Mouse (Mus musculus): ENCODE data around the gene Bcl2l13.

Gene Bcl2l13

DNA sequence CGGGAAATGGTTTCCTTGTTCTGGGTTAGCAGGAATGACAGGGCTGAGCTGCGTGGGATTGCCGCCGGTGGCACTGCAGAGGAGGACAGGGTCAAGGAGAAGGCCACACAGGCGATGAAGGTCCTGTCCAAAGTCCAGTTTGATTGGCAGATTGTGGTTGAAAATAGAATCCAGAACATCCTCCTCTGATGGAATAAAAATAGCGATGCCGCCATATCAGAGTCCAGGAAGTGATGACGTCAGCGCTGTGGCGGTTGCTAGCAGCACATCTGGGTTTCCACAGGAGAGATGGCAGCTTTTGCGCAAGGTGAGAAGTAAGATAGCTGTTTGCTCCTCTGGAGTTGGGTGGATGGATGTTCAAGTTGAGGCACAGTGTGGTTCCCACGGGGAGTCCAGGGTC lies 96.6 kb downstream of the Bcl2l13 start:
- no peak for DNase-seq

DNA sequence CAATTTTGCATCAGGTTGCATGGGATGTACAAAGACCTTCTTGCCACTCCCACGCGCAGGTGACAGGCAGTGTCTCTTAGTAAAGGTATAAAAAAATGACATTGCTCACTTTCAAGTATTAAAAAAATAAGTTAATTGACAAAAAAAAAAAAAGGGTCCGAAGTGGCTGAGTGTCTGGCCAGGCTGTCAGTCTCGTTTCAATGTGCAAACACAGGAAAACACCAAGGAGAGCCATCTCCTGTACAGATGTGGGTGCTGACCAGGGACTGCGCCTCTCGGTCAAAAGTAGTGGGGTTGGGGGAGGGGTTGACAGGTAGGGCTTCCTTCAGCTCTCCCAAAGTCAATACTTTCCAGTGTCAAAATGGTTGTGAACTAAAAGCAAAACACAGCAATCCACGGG lies 97.7 kb downstream of the Bcl2l13 start:
- no peak for DNase-seq

DNA sequence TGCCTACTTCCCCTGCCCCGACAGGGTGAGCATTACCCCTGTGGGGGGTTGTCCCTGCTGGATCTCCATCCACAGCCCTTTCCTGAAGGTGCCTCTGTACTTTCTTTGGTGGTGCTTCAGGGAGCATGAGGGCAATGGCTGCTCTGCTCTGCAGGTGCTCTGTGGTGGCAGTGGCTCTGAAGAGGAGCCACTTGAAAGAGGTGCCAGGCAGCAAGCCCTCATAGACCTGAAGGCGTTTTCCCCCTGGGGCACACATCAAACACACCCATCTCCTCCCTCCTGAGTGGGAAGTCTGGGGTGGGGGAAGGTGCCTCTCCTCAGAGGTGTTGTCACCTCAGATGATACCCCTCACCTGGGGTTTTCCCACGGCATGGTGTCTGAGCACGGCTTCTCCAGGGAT lies 98.2 kb downstream of the Bcl2l13 start:
- DNase-seq: no peak

DNA sequence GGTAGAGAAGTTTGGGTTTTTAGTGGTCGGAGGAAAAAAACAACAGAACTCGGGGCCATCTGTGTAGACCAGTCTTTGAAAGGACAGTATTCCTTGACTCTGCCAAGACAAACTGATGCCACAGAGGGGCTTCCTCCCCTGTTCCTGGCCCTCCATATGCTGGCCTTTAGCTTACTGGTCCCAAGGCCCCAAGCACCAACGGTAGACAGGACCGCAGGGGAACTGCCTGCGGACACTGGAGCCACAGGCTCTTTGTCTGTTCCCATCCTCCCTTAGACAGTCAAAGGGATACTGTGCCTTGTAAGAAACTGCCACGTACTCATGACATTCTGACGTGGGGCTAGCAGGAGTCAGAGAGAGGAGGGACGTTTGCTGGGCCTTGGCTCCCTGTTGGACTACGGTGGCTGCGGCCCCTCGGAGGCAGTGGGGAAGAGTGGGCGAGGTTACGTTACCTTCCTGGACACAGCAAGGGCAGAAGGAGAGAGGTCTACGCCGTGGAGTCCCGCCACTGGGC lies 101.1 kb downstream of the Bcl2l13 start:
- no peak for DNase-seq

DNA sequence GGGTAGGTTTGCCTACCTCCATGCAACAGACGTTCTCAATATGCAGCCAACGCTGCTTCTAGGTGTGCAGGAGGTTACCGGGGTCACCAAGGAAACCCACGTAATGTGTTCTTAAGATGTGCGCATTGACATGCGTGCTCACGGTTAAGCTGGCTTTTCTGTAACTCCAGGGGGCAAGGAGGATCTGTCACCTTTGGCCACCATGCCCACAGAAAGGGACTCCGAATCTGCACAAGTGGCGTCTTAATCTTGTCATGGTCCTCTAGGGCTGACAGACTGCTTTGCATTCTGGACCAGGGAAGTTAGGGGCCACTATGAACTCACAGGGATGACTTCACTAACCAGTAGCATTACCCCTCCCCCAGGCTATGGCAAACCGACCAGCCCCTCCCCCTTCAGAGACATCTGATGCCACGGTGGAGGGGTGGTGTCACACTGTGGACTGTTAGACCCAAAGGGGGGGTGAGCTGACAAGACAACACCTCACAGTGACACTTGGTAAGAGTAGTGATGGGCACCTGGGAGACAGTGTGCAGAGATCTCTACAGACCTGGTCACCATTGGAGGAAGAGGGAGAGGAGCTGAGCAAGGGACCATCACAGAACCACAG lies 102.1 kb downstream of the Bcl2l13 start:
- DNase-seq: no peak

DNA sequence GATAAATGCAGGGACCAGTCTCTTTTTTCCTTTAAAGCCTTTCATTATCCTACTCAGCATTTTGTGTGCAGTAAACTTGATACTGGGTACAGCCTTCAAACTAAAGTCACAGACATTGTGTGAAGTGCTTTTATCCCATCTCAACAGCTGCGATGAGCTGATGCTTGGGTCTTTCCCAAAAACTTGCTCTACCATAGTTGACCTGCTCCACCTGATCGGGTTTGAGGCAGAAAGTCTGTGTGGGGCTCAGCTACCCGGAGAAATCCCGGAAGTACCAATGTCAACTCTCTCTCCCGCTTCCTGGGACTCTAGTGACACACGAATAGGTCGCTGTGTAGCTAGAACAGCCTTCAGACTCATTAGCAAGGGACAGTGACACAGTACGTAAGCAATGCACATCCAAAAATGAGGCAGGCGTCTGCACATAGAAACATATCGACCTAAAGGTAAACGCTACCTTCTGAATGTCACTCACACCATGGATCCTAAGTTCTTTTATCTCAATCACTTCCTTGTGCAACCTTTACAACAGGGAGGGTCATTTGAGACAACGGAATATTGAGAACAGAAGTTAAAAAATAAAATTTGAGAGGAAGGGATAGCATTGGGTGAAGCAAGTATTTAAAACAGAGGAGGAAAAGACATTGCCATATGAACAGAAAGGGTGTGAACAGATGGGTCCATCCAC lies 102.9 kb downstream of the Bcl2l13 start:
- DNase-seq: no peak

DNA sequence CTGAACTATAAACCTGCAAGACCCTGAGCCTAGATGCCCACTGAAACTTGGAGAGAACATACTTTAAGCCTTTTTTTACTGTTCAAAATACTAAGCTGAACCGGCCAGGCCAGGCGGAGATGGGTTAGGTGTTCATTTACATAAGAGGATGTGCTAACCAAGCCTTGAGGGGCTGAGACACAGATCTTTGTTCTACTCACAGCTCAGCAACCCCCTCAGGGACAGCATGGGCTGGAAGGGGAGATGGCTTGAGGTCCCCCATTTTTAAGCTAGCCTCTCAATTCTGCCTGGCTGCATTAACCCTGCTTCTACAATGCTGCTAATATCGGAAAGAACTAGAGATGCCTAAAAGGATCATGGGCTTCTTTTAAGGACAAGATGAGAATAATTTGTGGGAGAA lies 103.8 kb downstream of the Bcl2l13 start:
- DNase-seq: no peak

DNA sequence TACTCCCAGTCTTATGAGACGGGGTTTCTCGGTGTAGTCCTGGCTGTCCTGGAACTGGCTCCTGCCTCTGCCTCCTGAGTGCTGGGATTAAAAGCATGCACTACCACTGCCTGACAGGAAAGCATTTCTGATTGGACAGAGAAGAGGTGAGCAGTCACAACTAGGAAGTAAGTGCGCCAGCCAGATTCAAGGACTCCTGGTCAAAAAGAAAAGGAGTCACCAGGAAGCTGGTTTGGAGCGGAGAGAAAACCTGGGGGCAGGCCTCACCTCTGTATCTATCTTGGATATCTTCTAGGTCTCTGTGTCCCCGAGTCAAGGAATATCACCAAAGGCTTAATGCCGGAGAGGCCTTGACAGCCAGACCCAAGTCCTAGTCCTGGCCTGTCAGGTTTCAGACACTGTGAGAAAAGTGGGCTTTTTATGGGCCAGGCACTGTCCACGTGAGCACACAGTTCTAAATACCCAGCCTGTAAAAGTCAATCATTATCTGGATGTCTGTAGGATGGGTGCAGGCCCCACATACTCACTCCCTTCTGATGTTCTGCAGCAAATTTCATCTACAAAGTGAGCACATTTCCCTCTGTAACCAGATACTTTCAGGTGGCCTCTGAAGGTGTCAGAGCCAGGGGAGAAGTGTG lies 104.6 kb downstream of the Bcl2l13 start:
- DNase-seq: peak; percentile 66

DNA sequence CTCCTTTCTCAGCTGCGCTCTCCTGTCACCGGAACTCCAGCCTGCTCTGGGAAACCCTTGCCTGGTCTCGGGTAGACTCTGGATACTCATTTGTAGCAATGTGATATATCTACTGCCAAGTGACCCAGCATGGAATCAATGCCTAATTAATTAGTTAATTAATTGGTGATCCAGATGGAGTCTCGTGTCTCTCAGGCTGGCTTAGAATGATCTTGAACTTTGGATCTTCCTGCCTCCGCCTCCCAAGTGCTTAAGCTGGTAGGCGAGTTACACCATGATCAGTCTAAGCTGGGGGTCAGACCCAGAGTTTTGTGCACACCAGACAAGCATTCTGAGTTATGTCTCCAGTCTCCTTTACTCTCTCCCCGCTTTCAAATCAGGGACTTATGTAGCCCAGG lies 105.1 kb downstream of the Bcl2l13 start:
- DNase-seq: peak; percentile 90

DNA sequence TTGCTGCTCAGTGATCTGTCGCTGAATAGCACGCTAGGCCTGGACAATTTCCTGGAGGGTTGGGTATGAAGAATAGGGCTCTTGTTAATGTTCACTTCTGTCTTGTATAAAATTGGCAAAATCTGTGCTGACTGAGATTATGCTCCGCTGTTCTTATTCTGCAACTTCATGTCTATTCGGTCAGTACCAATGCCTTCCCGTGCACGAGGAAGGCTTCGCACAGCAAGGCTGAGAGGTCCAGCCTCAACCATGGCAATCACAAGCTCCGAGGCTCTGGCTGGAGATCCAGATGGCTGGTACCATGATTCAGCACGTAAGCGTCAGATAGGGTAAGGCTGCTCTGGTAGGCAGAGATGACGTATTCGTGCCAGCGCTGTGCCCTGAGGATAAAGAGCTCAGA lies 105.6 kb downstream of the Bcl2l13 start:
- DNase-seq: peak; percentile 86

Measured in kidney, adult 9 months (tissue).